In genomic region chr5:24427285-24427633, GRCm38 (mm10) we compare ENCODE assay signal across 9 mouse cellular contexts. TPM values are rescaled to one million over a fixed set of nuclear protein-coding genes. Genes with fewer than 3 reads are reported as not detected.
DNase-seq lines count a peak whose midpoint lies in the region; ATAC-seq and TF ChIP-seq lines count a peak whose summit lies in the region.
"Had no signal": no experiment of that assay in that cellular context is flagged by ENCODE, and none has a peak within 500 bp of the region (broad histone marks: within the 10 kb centered on the region; RNA-seq: fewer than 3 reads in every experiment).

No protein-coding gene starts in this region.

- WGBS in hindbrain, embryonic 10.5 days = 9% methylated on average over 12 of the region's 12 CpGs
- WGBS in hindbrain, embryonic 16.5 days = 24% methylated on average over 12 of the region's 12 CpGs
- 33% methylated on average over 12 of the region's 12 CpGs for WGBS in liver, embryonic 13.5 days (ENCODE audit: insufficient replicate concordance)

- ATAC-seq in hindbrain, embryonic 16.5 days = no peak
- ATAC-seq in liver, embryonic 13.5 days (ENCODE audit: low read depth) = no peak

- DNase-seq in hindbrain, embryonic 10.5 days (ENCODE audit: low spot score) = no peak
- DNase-seq in liver, embryonic 13.5 days = no peak
- no peak for DNase-seq in left cerebral cortex, adult 2 months (ENCODE audit: extremely low spot score in 1 of 2, low spot score in 2 of 2)
- no peak for DNase-seq in cerebellum, postnatal 36 days
- no peak for DNase-seq in adrenal gland, adult 18-20 months (ENCODE audit: low spot score in 2 of 2)
- DNase-seq: cerebellum, postnatal 10 days had no signal

- no peak for TF ChIP-seq POLR2A in ES-Bruce4 (IDR thresholded peaks at IDR 0.05; ENCODE audit: insufficient read depth, low read length)
- no peak for TF ChIP-seq POLR2A in embryonic fibroblast, embryonic 13.5 days (IDR thresholded peaks at IDR 0.05; ENCODE audit: low read depth, low read length)

- peak overlapping the region; percentile 92; the same call in 1 of the 2 replicates for H3K27ac ChIP-seq in hindbrain, embryonic 10.5 days
- H3K27ac ChIP-seq in hindbrain, embryonic 16.5 days (ENCODE audit: low read depth, low read length) = no peak overlapping the region
- H3K27ac ChIP-seq in ES-Bruce4 (ENCODE audit: insufficient read depth, low read length) = peak overlapping the region; percentile 11; the same call in 1 of the 2 replicates
- H3K27ac ChIP-seq in embryonic fibroblast, embryonic 13.5 days (ENCODE audit: insufficient read depth, low read length) = peak overlapping the region; percentile 27
- H3K27ac ChIP-seq in liver, embryonic 13.5 days = no peak overlapping the region
- no peak overlapping the region for H3K27ac ChIP-seq in left cerebral cortex, adult 2 months

- H3K4me1 ChIP-seq in hindbrain, embryonic 10.5 days (replicated peaks) = peaks cover 65% of the 10 kb centered on the region
- H3K4me1 ChIP-seq in hindbrain, embryonic 16.5 days (ENCODE audit: control insufficient read depth, insufficient read depth, low read depth, low read length) = peaks cover 33% of the 10 kb centered on the region
- H3K4me1 ChIP-seq in ES-Bruce4 (ENCODE audit: control insufficient read depth, insufficient read depth, low read length) = peaks cover 10% of the 10 kb centered on the region
- H3K4me1 ChIP-seq in embryonic fibroblast, embryonic 13.5 days (ENCODE audit: control insufficient read depth, insufficient read depth, low read length) = peaks cover 4% of the 10 kb centered on the region
- peaks cover 62% of the 10 kb centered on the region for H3K4me1 ChIP-seq in liver, embryonic 13.5 days (replicated peaks)

- H3K4me3 ChIP-seq in hindbrain, embryonic 10.5 days = peak overlapping the region; percentile 79
- no peak overlapping the region for H3K4me3 ChIP-seq in hindbrain, embryonic 16.5 days (ENCODE audit: low read length)
- H3K4me3 ChIP-seq in ES-Bruce4 (ENCODE audit: low read depth, low read length) = no peak overlapping the region
- H3K4me3 ChIP-seq in embryonic fibroblast, embryonic 13.5 days (ENCODE audit: insufficient read depth, low read length) = peak overlapping the region; percentile 74
- no peak overlapping the region for H3K4me3 ChIP-seq in liver, embryonic 13.5 days (replicated peaks)
- no peak overlapping the region for H3K4me3 ChIP-seq in left cerebral cortex, adult 2 months

- no peak for TF ChIP-seq EP300 in ES-Bruce4 (IDR thresholded peaks at IDR 0.05; ENCODE audit: insufficient read depth, low read depth, low read length)

- H3K27me3 ChIP-seq in hindbrain, embryonic 10.5 days (ENCODE audit: insufficient read depth, poor library complexity, severe bottlenecking) = peaks cover 23% of the 10 kb centered on the region
- H3K27me3 ChIP-seq in hindbrain, embryonic 16.5 days (replicated peaks; ENCODE audit: control insufficient read depth, insufficient read depth, low read length) = peaks cover 3% of the 10 kb centered on the region; the same call in 1 of the 2 replicates
- no peaks in the 10 kb centered on the region for H3K27me3 ChIP-seq in ES-Bruce4 (ENCODE audit: control insufficient read depth, insufficient read depth, low read length, poor library complexity, severe bottlenecking)
- no peaks in the 10 kb centered on the region for H3K27me3 ChIP-seq in liver, embryonic 13.5 days

- intact Hi-C loops in left cerebral cortex, adult 2 months (cut with DNase I) = no loop called here

- H3K36me3 ChIP-seq in hindbrain, embryonic 10.5 days = peaks cover 31% of the 10 kb centered on the region
- 0 out of 2 replicates have a peak, but pooled peaks cover 5% of the 10 kb centered on the region for H3K36me3 ChIP-seq in hindbrain, embryonic 16.5 days (ENCODE audit: control insufficient read depth, insufficient read depth, low read length)
- H3K36me3 ChIP-seq in ES-Bruce4 (ENCODE audit: control insufficient read depth, insufficient read depth, low read length, poor library complexity, severe bottlenecking) = peaks cover 5% of the 10 kb centered on the region; the same call in 1 of the 2 replicates
- peaks cover 31% of the 10 kb centered on the region for H3K36me3 ChIP-seq in liver, embryonic 13.5 days

- peak; percentile 5 for TF ChIP-seq CTCF in ES-Bruce4 (IDR thresholded peaks at IDR 0.05; ENCODE audit: low read depth, low read length)
- TF ChIP-seq CTCF in embryonic fibroblast, embryonic 13.5 days (IDR thresholded peaks at IDR 0.05; ENCODE audit: borderline replicate concordance, insufficient read depth, low read length) = no peak
- no peak for TF ChIP-seq CTCF in left cerebral cortex, adult 2 months (IDR thresholded peaks at IDR 0.05)

- no peak overlapping the region for H3K4me2 ChIP-seq in hindbrain, embryonic 16.5 days (ENCODE audit: low read length)
- peak overlapping the region; percentile 94 for H3K4me2 ChIP-seq in liver, embryonic 13.5 days

- H3K9me3 ChIP-seq in hindbrain, embryonic 10.5 days = no peaks in the 10 kb centered on the region
- no peaks in the 10 kb centered on the region for H3K9me3 ChIP-seq in hindbrain, embryonic 16.5 days (ENCODE audit: control insufficient read depth, low read length)
- H3K9me3 ChIP-seq in ES-Bruce4 (replicated peaks; ENCODE audit: control insufficient read depth, insufficient read depth, low read length, poor library complexity, severe bottlenecking) = no peaks in the 10 kb centered on the region
- H3K9me3 ChIP-seq in liver, embryonic 13.5 days (replicated peaks) = no peaks in the 10 kb centered on the region

- H3K9ac ChIP-seq in hindbrain, embryonic 16.5 days (ENCODE audit: low read depth, low read length) = no peak overlapping the region
- H3K9ac ChIP-seq in ES-Bruce4 (ENCODE audit: low read depth, poor library complexity, severe bottlenecking) = no peak overlapping the region
- H3K9ac ChIP-seq in liver, embryonic 13.5 days = peak overlapping the region; percentile 22; the same call in 1 of the 2 replicates

RNA-seq across cellular contexts. Expression of gene Slc4a2, which starts 3.6 kb away (rescaled TPM):
- polyA plus RNA-seq in hindbrain, embryonic 10.5 days (2016; fragmentation: Nextera tagmentation; extraction: Ambion mirVana) = 33.5 and 39.7 TPM in 2 replicates
- polyA plus RNA-seq in hindbrain, embryonic 16.5 days (2015; fragmentation: Nextera tagmentation; extraction: Ambion mirVana) = 29.0 and 29.8 TPM in 2 replicates
- 11.3 and 12.6 TPM in 2 replicates for polyA plus RNA-seq in ES-Bruce4 (2011; ENCODE audit: insufficient read depth, insufficient read length, low read depth, missing spikeins)
- polyA plus RNA-seq in embryonic fibroblast, embryonic 13.5 days (2011; ENCODE audit: insufficient read length, low read depth, missing spikeins) = 59.0 and 69.3 TPM in 2 replicates
- 9.0 and 10.8 TPM in 2 replicates for polyA plus RNA-seq in liver, embryonic 13.5 days (2015; fragmentation: Nextera tagmentation; extraction: Ambion mirVana)
- 10 to 100 TPM; 31.0 to 33.8 TPM for total RNA-seq in left cerebral cortex, adult 2 months (2021)
- total RNA-seq in adrenal gland, adult 18-20 months (2021) = 10 to 100 TPM; 49.3 to 62.3 TPM

RNA-seq across cellular contexts. Expression of gene Cdk5, which starts 3.9 kb away (rescaled TPM):
- polyA plus RNA-seq in hindbrain, embryonic 10.5 days (2016; fragmentation: Nextera tagmentation; extraction: Ambion mirVana) = 46.4 and 61.4 TPM in 2 replicates
- 139 and 140 TPM in 2 replicates for polyA plus RNA-seq in hindbrain, embryonic 16.5 days (2015; fragmentation: Nextera tagmentation; extraction: Ambion mirVana)
- 30.9 and 34.0 TPM in 2 replicates for polyA plus RNA-seq in ES-Bruce4 (2011; ENCODE audit: insufficient read depth, insufficient read length, low read depth, missing spikeins)
- polyA plus RNA-seq in embryonic fibroblast, embryonic 13.5 days (2011; ENCODE audit: insufficient read length, low read depth, missing spikeins) = 70.7 and 76.7 TPM in 2 replicates
- polyA plus RNA-seq in liver, embryonic 13.5 days (2015; fragmentation: Nextera tagmentation; extraction: Ambion mirVana) = 10.9 and 11.3 TPM in 2 replicates
- 100 to 1,000 TPM; 118 to 129 TPM for total RNA-seq in left cerebral cortex, adult 2 months (2021)
- total RNA-seq in adrenal gland, adult 18-20 months (2021) = 10 to 100 TPM; 42.4 to 47.5 TPM

RNA-seq across cellular contexts. Expression of gene Asic3, which starts 14.1 kb away (rescaled TPM):
- polyA plus RNA-seq in hindbrain, embryonic 10.5 days (2016; fragmentation: Nextera tagmentation; extraction: Ambion mirVana) = 0.20 and 0.54 TPM in 2 replicates
- 0.85 and 1.0 TPM in 2 replicates for polyA plus RNA-seq in hindbrain, embryonic 16.5 days (2015; fragmentation: Nextera tagmentation; extraction: Ambion mirVana)
- 0.88 TPM in 1 of 2 replicates, not detected in the other for polyA plus RNA-seq in ES-Bruce4 (2011; ENCODE audit: insufficient read depth, insufficient read length, low read depth, missing spikeins)
- 2.3 and 3.5 TPM in 2 replicates for polyA plus RNA-seq in embryonic fibroblast, embryonic 13.5 days (2011; ENCODE audit: insufficient read length, low read depth, missing spikeins)
- not detected in 2 replicates for polyA plus RNA-seq in liver, embryonic 13.5 days (2015; fragmentation: Nextera tagmentation; extraction: Ambion mirVana)
- total RNA-seq in left cerebral cortex, adult 2 months (2021) = under 1 TPM in 1 of 2 experiments, not detected in 1; 0.36 TPM
- total RNA-seq in adrenal gland, adult 18-20 months (2021) = under 1 TPM in 1 of 2 experiments, not detected in 1; 0.33 TPM

RNA-seq across cellular contexts. Expression of gene Fastk, which starts 17.8 kb away (rescaled TPM):
- polyA plus RNA-seq in hindbrain, embryonic 10.5 days (2016; fragmentation: Nextera tagmentation; extraction: Ambion mirVana) = 114 and 127 TPM in 2 replicates
- 106 and 107 TPM in 2 replicates for polyA plus RNA-seq in hindbrain, embryonic 16.5 days (2015; fragmentation: Nextera tagmentation; extraction: Ambion mirVana)
- 51.6 and 59.8 TPM in 2 replicates for polyA plus RNA-seq in ES-Bruce4 (2011; ENCODE audit: insufficient read depth, insufficient read length, low read depth, missing spikeins)
- 63.3 and 91.1 TPM in 2 replicates for polyA plus RNA-seq in embryonic fibroblast, embryonic 13.5 days (2011; ENCODE audit: insufficient read length, low read depth, missing spikeins)
- 56.0 and 59.0 TPM in 2 replicates for polyA plus RNA-seq in liver, embryonic 13.5 days (2015; fragmentation: Nextera tagmentation; extraction: Ambion mirVana)
- 100 to 1,000 TPM; 128 to 134 TPM for total RNA-seq in left cerebral cortex, adult 2 months (2021)
- 100 to 1,000 TPM in 1 of 2 experiments, 10 to 100 TPM in 1; 94.6 to 117 TPM for total RNA-seq in adrenal gland, adult 18-20 months (2021)

RNA-seq across cellular contexts. Expression of gene Tmub1, which starts 20.4 kb away (rescaled TPM):
- 32.7 and 38.4 TPM in 2 replicates for polyA plus RNA-seq in hindbrain, embryonic 10.5 days (2016; fragmentation: Nextera tagmentation; extraction: Ambion mirVana)
- 61.7 and 63.1 TPM in 2 replicates for polyA plus RNA-seq in hindbrain, embryonic 16.5 days (2015; fragmentation: Nextera tagmentation; extraction: Ambion mirVana)
- 4.8 and 7.7 TPM in 2 replicates for polyA plus RNA-seq in ES-Bruce4 (2011; ENCODE audit: insufficient read depth, insufficient read length, low read depth, missing spikeins)
- polyA plus RNA-seq in embryonic fibroblast, embryonic 13.5 days (2011; ENCODE audit: insufficient read length, low read depth, missing spikeins) = 5.9 and 9.8 TPM in 2 replicates
- 5.8 and 7.3 TPM in 2 replicates for polyA plus RNA-seq in liver, embryonic 13.5 days (2015; fragmentation: Nextera tagmentation; extraction: Ambion mirVana)
- 10 to 100 TPM; 26.1 to 28.7 TPM for total RNA-seq in left cerebral cortex, adult 2 months (2021)
- 10 to 100 TPM; 11.7 to 13.2 TPM for total RNA-seq in adrenal gland, adult 18-20 months (2021)

Comparison
In these comparisons a context has a peak if more than half of its experiments do, and no peak if none do; other contexts are left out.
1. H3K27ac ChIP-seq: peak in hindbrain, embryonic 10.5 days (single experiment), ES-Bruce4 (single experiment) and embryonic fibroblast, embryonic 13.5 days (single experiment); none in hindbrain, embryonic 16.5 days (single experiment), liver, embryonic 13.5 days (single experiment) and left cerebral cortex, adult 2 months (single experiment).
2. H3K4me3 ChIP-seq: peak in hindbrain, embryonic 10.5 days (single experiment) and embryonic fibroblast, embryonic 13.5 days (single experiment); none in hindbrain, embryonic 16.5 days (single experiment), ES-Bruce4 (single experiment), liver, embryonic 13.5 days (single experiment) and left cerebral cortex, adult 2 months (single experiment).